Mouse (Mus musculus) forebrain, embryonic 16.5 days (tissue): ENCODE results near the gene Ctnnb1. TPM values are rescaled to one million over a fixed set of nuclear protein-coding genes. Genes with fewer than 3 reads are reported as not detected.
A peak's percentile ranks its signal among the peaks of the same experiment; 100 is the strongest.

Experiments
- ATAC-seq: fragments of 200-750 bp; cut with Nextera tagmentation; 2 replicates; pipeline ENCODE4 v1.8.0; 2017; ENCODE audit warnings: mild to moderate bottlenecking, moderate library complexity
- H3K27ac ChIP-seq: fragments of 300-500 bp; sonication (generic); 2 replicates; pipeline ENCODE4 v1.5.1; 2014; ENCODE audit warnings: low read length, control low read depth
- H3K27me3 ChIP-seq: fragments of 300-500 bp; sonication (generic); replicated peaks from 2 replicates; pipeline ENCODE4 v1.6.1; 2014; ENCODE audit warnings: low read length; ENCODE audit not compliant: control insufficient read depth, insufficient read depth
- H3K36me3 ChIP-seq: fragments of 300-500 bp; sonication (generic); 2 replicates; pipeline ENCODE4 v1.6.1; 2014; ENCODE audit not compliant: control insufficient read depth, insufficient read depth
- H3K4me1 ChIP-seq: fragments of 300-500 bp; sonication (generic); replicated peaks from 2 replicates; pipeline ENCODE4 v1.6.1; 2014; ENCODE audit warnings: low read length; ENCODE audit not compliant: control insufficient read depth, insufficient read depth
- H3K4me2 ChIP-seq: fragments of 300-500 bp; sonication (generic); 2 replicates; pipeline ENCODE4 v1.6.1; 2014; ENCODE audit warnings: mild to moderate bottlenecking, low read length, control low read depth
- H3K4me3 ChIP-seq: fragments of 300-500 bp; sonication (generic); replicated peaks from 2 replicates; pipeline ENCODE4 v1.5.1; 2014; ENCODE audit warnings: mild to moderate bottlenecking, low read length, control low read depth
- H3K9ac ChIP-seq: fragments of 300-500 bp; sonication (generic); replicated peaks from 2 replicates; pipeline ENCODE4 v1.6.1; 2014; ENCODE audit warnings: low read depth, low read length, control low read depth
- H3K9me3 ChIP-seq: fragments of 300-500 bp; sonication (generic); 2 replicates; pipeline ENCODE4 v1.6.1; 2016; ENCODE audit warnings: low read length; ENCODE audit not compliant: control insufficient read depth
- WGBS: fragments of 180-500 bp; shearing (Covaris S2); extraction: QIAGEN DNeasy Blood & Tissue Kit; methylation state at CpG from one replicate; pipeline ENCODE4 v1.1.7; 2014; 5-methylcytosine and 5-hydroxymethylcytosine counted together
- polyA plus RNA-seq: library from polyadenylated mRNA; unstranded; fragments of >200 nt; fragmentation: Nextera tagmentation; extraction: Ambion mirVana; gene quantifications from 2 replicates; pipeline ENCODE4 v1.2.1, GENCODE M21; 2015

The Ctnnb1 gene
- polyA plus RNA-seq, 1 experiment from 2014 or later, result 611 TPM

- Histone ChIP-seq H3K27me3 (no peaks in the 10 kb centered on the region), H3K9me3 (no peaks in the 10 kb centered on the region), H3K4me1 (peaks cover 14% of the 10 kb centered on the region), H3K27ac (no peak overlapping the region), H3K4me3 (no peak overlapping the region), H3K4me2 (no peak overlapping the region), H3K36me3 (no peaks in the 10 kb centered on the region), H3K9ac (no peak overlapping the region)
- 87% methylated on average over 5 of the region's 5 CpGs for WGBS
- ATAC-seq, result no peak
These were observed 55.5 kb downstream of the Ctnnb1 start for GRCm38 (mm10) chr9:120984509-120984908.

GRCm38 (mm10) chr9:120985009-120985408 is 56.0 kb downstream of the Ctnnb1 start:
- Histone ChIP-seq H3K36me3 (no peaks in the 10 kb centered on the region), H3K4me1 (peaks cover 19% of the 10 kb centered on the region), H3K9ac (no peak overlapping the region), H3K27ac (no peak overlapping the region), H3K27me3 (no peaks in the 10 kb centered on the region), H3K4me2 (no peak overlapping the region), H3K9me3 (no peaks in the 10 kb centered on the region), H3K4me3 (no peak overlapping the region)
- WGBS, result 97% methylated on average over 5 of the region's 5 CpGs
- ATAC-seq, result no peak

GRCm38 (mm10) chr9:120985524-120985923 is 56.5 kb downstream of the Ctnnb1 start:
- Histone ChIP-seq H3K4me2 (no peak overlapping the region), H3K4me1 (peaks cover 24% of the 10 kb centered on the region), H3K36me3 (no peaks in the 10 kb centered on the region), H3K4me3 (no peak overlapping the region), H3K9me3 (no peaks in the 10 kb centered on the region), H3K9ac (no peak overlapping the region), H3K27me3 (no peaks in the 10 kb centered on the region), H3K27ac (no peak overlapping the region)
- ATAC-seq, result no peak
- 99% methylated on average over 5 of the region's 5 CpGs for WGBS

GRCm38 (mm10) chr9:120986255-120986654 is 57.2 kb downstream of the Ctnnb1 start:
- no peak overlapping the region for H3K27ac ChIP-seq
- H3K4me3 ChIP-seq, result no peak overlapping the region
- H3K9ac ChIP-seq, result no peak overlapping the region
- no peaks in the 10 kb centered on the region for H3K9me3 ChIP-seq
- H3K27me3 ChIP-seq, result no peaks in the 10 kb centered on the region
- no peak for ATAC-seq
- H3K4me2 ChIP-seq, result no peak overlapping the region
- 95% methylated on average over 3 of the region's 3 CpGs for WGBS
- peaks cover 26% of the 10 kb centered on the region for H3K4me1 ChIP-seq
- H3K36me3 ChIP-seq, result no peaks in the 10 kb centered on the region

GRCm38 (mm10) chr9:120986994-120987393 is 58.0 kb downstream of the Ctnnb1 start:
- Histone ChIP-seq H3K4me1 (peaks cover 23% of the 10 kb centered on the region), H3K27ac (no peak overlapping the region), H3K9me3 (no peaks in the 10 kb centered on the region), H3K4me2 (no peak overlapping the region), H3K4me3 (no peak overlapping the region), H3K36me3 (no peaks in the 10 kb centered on the region), H3K27me3 (no peaks in the 10 kb centered on the region), H3K9ac (no peak overlapping the region)
- WGBS, result 84% methylated on average over 4 of the region's 4 CpGs
- no peak for ATAC-seq

GRCm38 (mm10) chr9:120988088-120988487 is 59.1 kb downstream of the Ctnnb1 start:
- Histone ChIP-seq H3K27ac (peak overlapping the region; percentile 68), H3K36me3 (no peaks in the 10 kb centered on the region), H3K27me3 (no peaks in the 10 kb centered on the region), H3K4me1 (peaks cover 26% of the 10 kb centered on the region), H3K4me3 (no peak overlapping the region), H3K9ac (peak overlapping the region; percentile 22; the same call in 1 of the 2 replicates), H3K9me3 (no peaks in the 10 kb centered on the region), H3K4me2 (no peak overlapping the region; the same call in 1 of the 2 replicates)
- 40% methylated on average over 9 of the region's 9 CpGs for WGBS
- peak; percentile 67 for ATAC-seq

GRCm38 (mm10) chr9:120989806-120990700 is 61.0 kb downstream of the Ctnnb1 start:
- Histone ChIP-seq H3K4me2 (no peak overlapping the region), H3K27ac (peak overlapping the region; percentile 6; the same call in 1 of the 2 replicates), H3K9ac (no peak overlapping the region), H3K4me1 (peaks cover 29% of the 10 kb centered on the region), H3K36me3 (no peaks in the 10 kb centered on the region), H3K9me3 (no peaks in the 10 kb centered on the region), H3K4me3 (no peak overlapping the region), H3K27me3 (no peaks in the 10 kb centered on the region)
- peak; percentile 45; the same call in 1 of the 2 replicates for ATAC-seq
- WGBS, result 20% methylated on average over 15 of the region's 15 CpGs

GRCm38 (mm10) chr9:120991801-120992200 is 62.8 kb downstream of the Ctnnb1 start:
- 61% methylated on average over 2 of the region's 2 CpGs for WGBS

GRCm38 (mm10) chr9:120993004-120993403 is 64.0 kb downstream of the Ctnnb1 start:
- 54% methylated on average over 10 of the region's 10 CpGs for WGBS
- Histone ChIP-seq H3K4me2 (no peak overlapping the region), H3K27me3 (no peaks in the 10 kb centered on the region), H3K9me3 (no peaks in the 10 kb centered on the region), H3K4me3 (no peak overlapping the region), H3K4me1 (peaks cover 23% of the 10 kb centered on the region), H3K27ac (no peak overlapping the region), H3K9ac (no peak overlapping the region), H3K36me3 (no peaks in the 10 kb centered on the region)
- ATAC-seq, result no peak; the same call in 1 of the 2 replicates

More at GRCm38 (mm10) chr9:120991801-120992200, 62.8 kb downstream of the Ctnnb1 start:
- peaks cover 29% of the 10 kb centered on the region for H3K4me1 ChIP-seq
- no peak for ATAC-seq
- H3K9ac ChIP-seq, result no peak overlapping the region
- H3K27ac ChIP-seq, result no peak overlapping the region
- H3K4me3 ChIP-seq, result no peak overlapping the region
- H3K9me3 ChIP-seq, result no peaks in the 10 kb centered on the region
- no peaks in the 10 kb centered on the region for H3K36me3 ChIP-seq
- H3K4me2 ChIP-seq, result no peak overlapping the region
- H3K27me3 ChIP-seq, result no peaks in the 10 kb centered on the region
